Mouse (Mus musculus): ENCODE measurements around the gene Socs2.

GRCm38 (mm10) chr10:95368151-95368550 lies 48.8 kb downstream of the Socs2 start:
- TF ChIP-seq EP300 (IDR thresholded peaks at IDR 0.05; ENCODE audit: low read depth): no peak
- TF ChIP-seq CTCF (IDR thresholded peaks at IDR 0.05; ENCODE audit: low read depth): no peak

Measured in liver, embryonic 14.5 days (tissue).